Mouse (Mus musculus): ENCODE measurements around the gene Snx9.

GRCm38 (mm10) chr17:5901381-5901780, 60.3 kb downstream of the Snx9 start:
- no peak for TF ChIP-seq CTCF (IDR thresholded peaks at IDR 0.05; ENCODE audit: extremely low read depth, insufficient read depth, low read length)
- TF ChIP-seq POLR2A (IDR thresholded peaks at IDR 0.05; ENCODE audit: extremely low read depth, insufficient read depth, low read length), result no peak
